Mouse (Mus musculus): ENCODE measurements around the gene Gtf2f2. TPM values are rescaled to one million over a fixed set of nuclear protein-coding genes. Genes with fewer than 3 reads are reported as not detected.

Gene Gtf2f2
- polyA plus RNA-seq, 1 experiment, result 10.7 TPM

- H3K36me3 ChIP-seq (ENCODE audit: control insufficient read depth, insufficient read depth, low read length), result no peaks in the 10 kb centered on the region
- TF ChIP-seq POLR2A (IDR thresholded peaks at IDR 0.05; ENCODE audit: control insufficient read depth, low read depth, low read length) (no peak), CTCF (IDR thresholded peaks at IDR 0.05; ENCODE audit: control insufficient read depth, insufficient read depth, insufficient replicate concordance, low read depth, low read length) (no peak)
Observed at GRCm38 (mm10) chr14:76001781-76002180, 8.9 kb downstream of the Gtf2f2 start.

GRCm38 (mm10) chr14:75998082-75998481 lies 12.6 kb downstream of the Gtf2f2 start:
- no peak for TF ChIP-seq POLR2A (IDR thresholded peaks at IDR 0.05; ENCODE audit: control insufficient read depth, low read depth, low read length)
- no peak for TF ChIP-seq CTCF (IDR thresholded peaks at IDR 0.05; ENCODE audit: control insufficient read depth, insufficient read depth, insufficient replicate concordance, low read depth, low read length)
- H3K27me3 ChIP-seq (ENCODE audit: control insufficient read depth, insufficient read depth, low read length), result no peaks in the 10 kb centered on the region
- H3K27ac ChIP-seq (ENCODE audit: control insufficient read depth, insufficient read depth, low read depth, low read length), result no peak overlapping the region
- H3K4me1 ChIP-seq (ENCODE audit: control insufficient read depth, insufficient read depth, low read length), result no peaks in the 10 kb centered on the region
- no peak overlapping the region for H3K4me3 ChIP-seq (ENCODE audit: control insufficient read depth, low read depth, low read length)
- H3K36me3 ChIP-seq (ENCODE audit: control insufficient read depth, insufficient read depth, low read length), result no peaks in the 10 kb centered on the region; the same call in 1 of the 2 replicates

More at GRCm38 (mm10) chr14:76001781-76002180, 8.9 kb downstream of the Gtf2f2 start:
- H3K27ac ChIP-seq (ENCODE audit: control insufficient read depth, insufficient read depth, low read depth, low read length), result no peak overlapping the region
- H3K4me3 ChIP-seq (ENCODE audit: control insufficient read depth, low read depth, low read length), result no peak overlapping the region
- H3K4me1 ChIP-seq (ENCODE audit: control insufficient read depth, insufficient read depth, low read length), result no peaks in the 10 kb centered on the region
- H3K27me3 ChIP-seq (ENCODE audit: control insufficient read depth, insufficient read depth, low read length), result no peaks in the 10 kb centered on the region

- Histone ChIP-seq H3K4me1 (ENCODE audit: control insufficient read depth, insufficient read depth, low read length) (no peaks in the 10 kb centered on the region), H3K36me3 (ENCODE audit: control insufficient read depth, insufficient read depth, low read length) (no peaks in the 10 kb centered on the region; the same call in 1 of the 2 replicates), H3K27ac (ENCODE audit: control insufficient read depth, insufficient read depth, low read depth, low read length) (no peak overlapping the region), H3K27me3 (ENCODE audit: control insufficient read depth, insufficient read depth, low read length) (no peaks in the 10 kb centered on the region), H3K4me3 (ENCODE audit: control insufficient read depth, low read depth, low read length) (no peak overlapping the region)
- TF ChIP-seq CTCF (IDR thresholded peaks at IDR 0.05; ENCODE audit: control insufficient read depth, insufficient read depth, insufficient replicate concordance, low read depth, low read length), result no peak
- no peak for TF ChIP-seq POLR2A (IDR thresholded peaks at IDR 0.05; ENCODE audit: control insufficient read depth, low read depth, low read length)
Observed at GRCm38 (mm10) chr14:75992371-75992770, 18.3 kb downstream of the Gtf2f2 start.

- TF ChIP-seq POLR2A (IDR thresholded peaks at IDR 0.05; ENCODE audit: control insufficient read depth, low read depth, low read length) (no peak), CTCF (IDR thresholded peaks at IDR 0.05; ENCODE audit: control insufficient read depth, insufficient read depth, insufficient replicate concordance, low read depth, low read length) (no peak)
- Histone ChIP-seq H3K4me1 (ENCODE audit: control insufficient read depth, insufficient read depth, low read length) (no peaks in the 10 kb centered on the region), H3K27ac (ENCODE audit: control insufficient read depth, insufficient read depth, low read depth, low read length) (no peak overlapping the region), H3K27me3 (ENCODE audit: control insufficient read depth, insufficient read depth, low read length) (no peaks in the 10 kb centered on the region), H3K4me3 (ENCODE audit: control insufficient read depth, low read depth, low read length) (no peak overlapping the region), H3K36me3 (ENCODE audit: control insufficient read depth, insufficient read depth, low read length) (no peaks in the 10 kb centered on the region; the same call in 1 of the 2 replicates)
Observed at GRCm38 (mm10) chr14:75990936-75991335, 19.7 kb downstream of the Gtf2f2 start.

GRCm38 (mm10) chr14:75989168-75989567 lies 21.5 kb downstream of the Gtf2f2 start:
- Histone ChIP-seq H3K4me3 (ENCODE audit: control insufficient read depth, low read depth, low read length) (no peak overlapping the region), H3K36me3 (ENCODE audit: control insufficient read depth, insufficient read depth, low read length) (no peaks in the 10 kb centered on the region), H3K27me3 (ENCODE audit: control insufficient read depth, insufficient read depth, low read length) (no peaks in the 10 kb centered on the region), H3K27ac (ENCODE audit: control insufficient read depth, insufficient read depth, low read depth, low read length) (no peak overlapping the region), H3K4me1 (ENCODE audit: control insufficient read depth, insufficient read depth, low read length) (no peaks in the 10 kb centered on the region; the same call in 1 of the 2 replicates)
- TF ChIP-seq POLR2A (IDR thresholded peaks at IDR 0.05; ENCODE audit: control insufficient read depth, low read depth, low read length), result no peak
- no peak for TF ChIP-seq CTCF (IDR thresholded peaks at IDR 0.05; ENCODE audit: control insufficient read depth, insufficient read depth, insufficient replicate concordance, low read depth, low read length)

GRCm38 (mm10) chr14:75986878-75987483 lies 23.7 kb downstream of the Gtf2f2 start:
- Histone ChIP-seq H3K27ac (ENCODE audit: control insufficient read depth, insufficient read depth, low read depth, low read length) (no peak overlapping the region), H3K4me3 (ENCODE audit: control insufficient read depth, low read depth, low read length) (no peak overlapping the region), H3K27me3 (ENCODE audit: control insufficient read depth, insufficient read depth, low read length) (no peaks in the 10 kb centered on the region), H3K4me1 (ENCODE audit: control insufficient read depth, insufficient read depth, low read length) (no peaks in the 10 kb centered on the region; the same call in 1 of the 2 replicates), H3K36me3 (ENCODE audit: control insufficient read depth, insufficient read depth, low read length) (no peaks in the 10 kb centered on the region)
- TF ChIP-seq CTCF (IDR thresholded peaks at IDR 0.05; ENCODE audit: control insufficient read depth, insufficient read depth, insufficient replicate concordance, low read depth, low read length) (no peak), POLR2A (IDR thresholded peaks at IDR 0.05; ENCODE audit: control insufficient read depth, low read depth, low read length) (no peak)

GRCm38 (mm10) chr14:75985112-75985511 lies 25.6 kb downstream of the Gtf2f2 start:
- Histone ChIP-seq H3K27me3 (ENCODE audit: control insufficient read depth, insufficient read depth, low read length) (no peaks in the 10 kb centered on the region), H3K4me1 (ENCODE audit: control insufficient read depth, insufficient read depth, low read length) (no peaks in the 10 kb centered on the region; the same call in 1 of the 2 replicates), H3K36me3 (ENCODE audit: control insufficient read depth, insufficient read depth, low read length) (no peaks in the 10 kb centered on the region), H3K27ac (ENCODE audit: control insufficient read depth, insufficient read depth, low read depth, low read length) (peak overlapping the region; percentile 32; the same call in 1 of the 2 replicates), H3K4me3 (ENCODE audit: control insufficient read depth, low read depth, low read length) (peak overlapping the region; percentile 77)
- TF ChIP-seq CTCF (IDR thresholded peaks at IDR 0.05; ENCODE audit: control insufficient read depth, insufficient read depth, insufficient replicate concordance, low read depth, low read length) (no peak), POLR2A (IDR thresholded peaks at IDR 0.05; ENCODE audit: control insufficient read depth, low read depth, low read length) (peak; percentile 18; the same call in 1 of the 2 replicates)
